Mouse (Mus musculus) myocyte (in vitro differentiated cells): ENCODE measurements at regions not wholly inside any gene's neighbourhood (a gene's known extent, or its start where the extent isn't known, plus 50 kb on each side); places are given as distances from the start of the nearest gene placed in this dataset.

Experiments used
- H3K27me3 ChIP-seq: one replicate; pipeline ENCODE4 v1.6.1; 2011; ENCODE audit not compliant: control insufficient read depth, insufficient read depth, insufficient read length
- H3K36me3 ChIP-seq: one replicate; pipeline ENCODE4 v1.6.1; 2011; ENCODE audit not compliant: control insufficient read depth, insufficient read depth
- H3K4me2 ChIP-seq: one replicate; pipeline ENCODE4 v1.6.1; 2011; ENCODE audit warnings: low read depth, control low read depth
- H3K4me3 ChIP-seq: one replicate; pipeline ENCODE4 v1.5.1; 2011; ENCODE audit warnings: mild to moderate bottlenecking, control low read depth, moderate library complexity
- H3K79me2 ChIP-seq: one replicate; pipeline ENCODE4 v1.6.1; 2011; ENCODE audit not compliant: control insufficient read depth, insufficient read depth
- H3ac ChIP-seq: one replicate; pipeline ENCODE4 v1.6.1; 2011; ENCODE audit not compliant: control insufficient read depth, insufficient read length
- CEBPB ChIP-seq: IDR thresholded peaks from 2 replicates; pipeline ENCODE4 v1.6.1; 2011; ENCODE audit warnings: mild to moderate bottlenecking, moderate library complexity; ENCODE audit not compliant: poor library complexity, insufficient read depth, severe bottlenecking
- E2F4 ChIP-seq: IDR thresholded peaks from one replicate; pipeline ENCODE4 v1.6.1; 2011; ENCODE audit warnings: mild to moderate bottlenecking, control low read depth, moderate library complexity; ENCODE audit not compliant: insufficient read depth
- MAX ChIP-seq: IDR thresholded peaks from one replicate; pipeline ENCODE4 v1.6.1; 2011; ENCODE audit warnings: low read depth, mild to moderate bottlenecking, control low read depth
- MYOD1 ChIP-seq, 3 experiments: IDR thresholded peaks; one replicate each; pipeline ENCODE4 v1.6.1; 2011; ENCODE audit warnings: control low read depth in 2 of 3, low read depth in 2 of 3, mild to moderate bottlenecking in 2 of 3, moderate library complexity in 1 of 3; ENCODE audit not compliant: insufficient read length in 2 of 3, control insufficient read depth in 1 of 3
- MYOG ChIP-seq, 3 experiments: IDR thresholded peaks; one replicate each; pipeline ENCODE4 v1.6.1; 2011; ENCODE audit warnings: control low read depth in 2 of 3, low read depth in 2 of 3, mild to moderate bottlenecking in 2 of 3; ENCODE audit not compliant: insufficient read length in 2 of 3, control insufficient read depth in 1 of 3, insufficient read depth in 1 of 3
- POLR2A ChIP-seq: IDR thresholded peaks from one replicate; pipeline ENCODE4 v1.6.1; 2011; ENCODE audit warnings: low read depth, mild to moderate bottlenecking, control low read depth, moderate library complexity; ENCODE audit not compliant: insufficient read length
- POLR2AphosphoS2 ChIP-seq: IDR thresholded peaks from one replicate; pipeline ENCODE4 v1.6.1; 2011; ENCODE audit warnings: low read depth, control low read depth; ENCODE audit not compliant: insufficient read length
- REST ChIP-seq: IDR thresholded peaks from one replicate; pipeline ENCODE4 v1.6.1; 2011; ENCODE audit warnings: mild to moderate bottlenecking, control low read depth, moderate library complexity; ENCODE audit not compliant: insufficient read depth, insufficient read length
- SRF ChIP-seq: IDR thresholded peaks from one replicate; pipeline ENCODE4 v1.6.1; 2011; ENCODE audit warnings: low read depth; ENCODE audit not compliant: control insufficient read depth, insufficient read length
- TCF12 ChIP-seq: IDR thresholded peaks from one replicate; pipeline ENCODE4 v1.6.1; 2011; ENCODE audit warnings: mild to moderate bottlenecking, control low read depth; ENCODE audit not compliant: poor library complexity, insufficient read depth, severe bottlenecking
- TCF3 ChIP-seq: IDR thresholded peaks from one replicate; pipeline ENCODE4 v1.6.1; 2011; ENCODE audit warnings: low read depth, control low read depth; ENCODE audit not compliant: insufficient read length
- USF1 ChIP-seq: IDR thresholded peaks from one replicate; pipeline ENCODE4 v1.6.1; 2011; ENCODE audit warnings: low read depth, mild to moderate bottlenecking, control low read depth, moderate library complexity

DNA sequence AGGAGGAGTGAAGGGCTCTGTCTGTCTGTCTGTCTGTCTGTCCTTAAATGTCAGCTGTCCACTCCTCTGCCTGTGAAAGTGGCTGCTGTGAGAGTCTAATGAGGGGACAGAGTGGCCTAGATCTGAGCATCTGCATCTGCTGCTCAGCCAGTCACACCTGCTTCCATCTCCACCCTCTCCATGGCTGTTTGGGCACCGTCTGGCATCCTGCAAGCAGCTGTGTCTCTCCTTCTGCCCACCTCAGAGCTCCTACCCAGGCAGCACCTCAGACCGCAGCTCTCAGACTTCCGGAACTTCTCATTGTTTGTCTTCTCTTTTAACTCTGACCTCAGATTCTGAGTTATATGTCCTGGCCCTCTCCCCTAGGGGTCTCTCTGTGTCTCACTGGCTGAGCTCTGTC lies 159.2 kb downstream of the Gm26897 start:
- no peaks in the 10 kb centered on the region for H3K36me3 ChIP-seq
- H3K79me2 ChIP-seq: no peaks in the 10 kb centered on the region
- no peak overlapping the region for H3K4me2 ChIP-seq
- no peak overlapping the region for H3K4me3 ChIP-seq
- no peak overlapping the region for H3ac ChIP-seq
- TF ChIP-seq MYOD1 (IDR thresholded peaks at IDR 0.05; ENCODE audit: control insufficient read depth in 1 of 3, insufficient read length in 2 of 3, low read depth in 2 of 3): peak in 2 of 3 experiments; percentile 73 to 89
- no peak for TF ChIP-seq E2F4
- no peak for TF ChIP-seq REST
- no peak for TF ChIP-seq CEBPB
- TF ChIP-seq MAX: no peak
- TF ChIP-seq USF1: no peak
- peak in 2 of 3 experiments; percentile 89 to 90 for TF ChIP-seq MYOG (IDR thresholded peaks at IDR 0.05; ENCODE audit: control insufficient read depth in 1 of 3, insufficient read depth in 1 of 3, insufficient read length in 2 of 3, low read depth in 2 of 3)
- no peak for TF ChIP-seq TCF12
- no peak for TF ChIP-seq POLR2A
- TF ChIP-seq POLR2AphosphoS2: no peak
- TF ChIP-seq TCF3: peak; percentile 43
- TF ChIP-seq SRF: no peak
- H3K27me3 ChIP-seq: peaks cover under 1% of the 10 kb centered on the region

DNA sequence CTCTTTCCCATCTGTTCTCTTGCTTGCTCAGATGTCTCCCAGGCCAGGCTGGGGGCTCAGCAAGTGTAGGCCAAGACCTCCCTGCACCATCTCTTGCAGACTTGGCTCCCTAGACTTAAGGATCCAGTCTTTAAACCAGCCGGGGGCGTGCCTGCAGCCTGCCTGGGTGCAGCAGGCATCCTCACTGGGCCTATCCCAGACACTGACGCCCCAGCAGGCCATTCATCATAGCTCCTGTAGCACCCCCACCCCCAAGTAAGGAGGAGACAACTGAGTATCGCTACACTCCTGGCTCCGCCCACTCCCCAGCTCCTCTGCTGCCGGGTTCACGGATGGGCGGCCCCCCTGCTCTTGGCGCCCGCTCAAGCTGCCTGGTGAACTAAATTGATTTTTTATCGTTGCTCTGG lies 160.2 kb downstream of the Gm26897 start:
- H3K79me2 ChIP-seq: no peaks in the 10 kb centered on the region
- peaks cover 10% of the 10 kb centered on the region for H3K27me3 ChIP-seq
- TF ChIP-seq REST (no peak), USF1 (no peak), SRF (no peak), POLR2AphosphoS2 (no peak), POLR2A (no peak), E2F4 (no peak)
- no peaks in the 10 kb centered on the region for H3K36me3 ChIP-seq
- H3K4me2 ChIP-seq: no peak overlapping the region
- H3ac ChIP-seq: no peak overlapping the region
- H3K4me3 ChIP-seq: no peak overlapping the region

DNA sequence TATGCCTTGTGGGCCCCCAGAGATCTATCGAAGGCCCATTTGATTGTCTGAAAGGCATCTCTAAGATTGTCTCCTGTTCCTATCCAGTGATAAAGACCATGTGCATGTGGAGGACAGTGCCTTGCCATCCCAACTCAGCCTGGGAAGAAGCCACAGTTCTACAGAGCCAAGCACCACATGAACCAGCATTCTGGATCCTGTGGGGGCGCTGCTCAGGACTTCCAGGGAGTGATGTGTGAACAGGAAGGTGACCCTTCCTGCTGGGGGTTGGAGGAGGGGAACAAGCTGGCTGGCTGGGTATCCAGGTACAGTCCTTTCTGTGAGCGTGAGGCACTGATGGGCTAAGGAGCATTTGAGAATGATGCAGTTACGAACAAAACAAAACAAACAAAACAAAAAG lies 163.8 kb downstream of the Gm26897 start:
- Histone ChIP-seq H3K4me3 (no peak overlapping the region), H3K4me2 (no peak overlapping the region), H3K27me3 (peaks cover 35% of the 10 kb centered on the region), H3K36me3 (no peaks in the 10 kb centered on the region), H3K79me2 (no peaks in the 10 kb centered on the region), H3ac (no peak overlapping the region)
- TF ChIP-seq E2F4 (no peak), CEBPB (no peak), SRF (no peak), POLR2AphosphoS2 (peak; percentile 44), MYOD1 (IDR thresholded peaks at IDR 0.05; ENCODE audit: control insufficient read depth in 1 of 3, insufficient read length in 2 of 3, low read depth in 2 of 3) (no peak), REST (no peak), MYOG (IDR thresholded peaks at IDR 0.05; ENCODE audit: control insufficient read depth in 1 of 3, insufficient read depth in 1 of 3, insufficient read length in 2 of 3, low read depth in 2 of 3) (no peak), TCF12 (no peak), USF1 (no peak)

DNA sequence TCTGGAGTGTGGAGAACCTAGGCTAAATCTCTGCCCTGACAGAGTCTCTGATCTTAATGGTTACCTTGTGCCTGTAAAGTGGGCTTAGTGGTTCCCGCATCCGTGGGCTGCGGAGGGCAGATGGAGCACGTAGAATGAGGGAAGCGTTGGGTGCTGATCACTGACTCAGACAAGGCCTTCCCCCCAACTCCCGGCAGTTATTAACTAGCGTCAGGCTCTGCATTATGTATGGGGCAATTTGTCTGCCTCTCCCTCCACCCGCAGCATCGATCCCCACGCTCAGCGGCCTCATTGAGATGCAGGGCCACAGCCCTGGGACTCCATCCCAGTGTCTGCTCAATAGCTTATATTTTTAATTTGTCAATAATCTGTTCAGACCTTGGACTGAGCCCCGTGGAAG lies 164.8 kb downstream of the Gm26897 start:
- H3K36me3 ChIP-seq: no peaks in the 10 kb centered on the region
- H3K4me2 ChIP-seq: no peak overlapping the region
- H3K27me3 ChIP-seq: peaks cover 36% of the 10 kb centered on the region
- H3K4me3 ChIP-seq: no peak overlapping the region
- H3ac ChIP-seq: no peak overlapping the region
- H3K79me2 ChIP-seq: no peaks in the 10 kb centered on the region
- no peak for TF ChIP-seq MAX
- TF ChIP-seq USF1: no peak

DNA sequence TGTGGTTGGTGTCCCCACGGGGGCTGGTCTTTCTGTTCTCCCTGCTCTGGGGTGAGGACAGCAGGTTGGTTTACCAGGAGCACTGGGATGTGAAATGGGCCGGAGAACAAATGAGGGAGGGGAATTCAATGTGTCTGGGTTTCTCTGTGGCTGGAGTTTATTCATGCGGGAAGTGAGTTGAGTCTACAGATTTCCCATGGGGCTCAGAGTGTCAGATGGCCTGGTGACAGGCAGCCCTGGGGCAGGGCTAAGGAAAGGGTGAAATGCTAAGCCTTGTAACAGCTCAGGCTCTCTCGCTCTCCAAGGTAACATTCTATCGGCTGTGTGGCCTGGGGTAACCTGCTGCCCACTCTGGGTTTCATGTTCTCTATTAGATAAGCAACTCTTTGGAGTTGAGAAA lies 167.5 kb downstream of the Gm26897 start:
- Histone ChIP-seq H3K79me2 (no peaks in the 10 kb centered on the region), H3K4me2 (no peak overlapping the region), H3ac (no peak overlapping the region), H3K27me3 (peaks cover 36% of the 10 kb centered on the region), H3K36me3 (no peaks in the 10 kb centered on the region), H3K4me3 (no peak overlapping the region)
- TF ChIP-seq MAX (no peak), E2F4 (no peak), REST (no peak), TCF3 (no peak), MYOG (IDR thresholded peaks at IDR 0.05; ENCODE audit: control insufficient read depth in 1 of 3, insufficient read depth in 1 of 3, insufficient read length in 2 of 3, low read depth in 2 of 3) (no peak), MYOD1 (IDR thresholded peaks at IDR 0.05; ENCODE audit: control insufficient read depth in 1 of 3, insufficient read length in 2 of 3, low read depth in 2 of 3) (no peak), POLR2A (no peak), TCF12 (no peak), USF1 (no peak), SRF (no peak)
